Mouse (Mus musculus) heart, postnatal 0 days (tissue): ENCODE results near the gene Colq. TPM values are rescaled to one million over a fixed set of nuclear protein-coding genes. Genes with fewer than 3 reads are reported as not detected.
"Not testable (repeated sequence)": the region's sequence is repeated elsewhere in the genome, so short reads cannot be mapped to it uniquely, and the experiment has no call there.

ENCODE experiments used
- ATAC-seq: fragments of 200-750 bp; cut with Nextera tagmentation; 2 replicates; pipeline ENCODE4 v1.8.0; 2017; ENCODE audit warnings: low read depth, moderate number of reproducible peaks, moderate library complexity; ENCODE audit not compliant: insufficient read depth
- DNase-seq: peaks from one replicate; pipeline ENCODE4 v3.0.0-alpha.2; 2016; ENCODE audit warnings: low spot score
- H3K27ac ChIP-seq: fragments of 300-500 bp; sonication (generic); 2 replicates; pipeline ENCODE4 v1.5.1; 2014; ENCODE audit warnings: low read depth, mild to moderate bottlenecking
- H3K27me3 ChIP-seq: fragments of 300-500 bp; sonication (generic); 2 replicates; pipeline ENCODE4 v1.6.1; 2014; ENCODE audit warnings: low read length, mixed read lengths; ENCODE audit not compliant: control insufficient read depth, insufficient read depth
- H3K36me3 ChIP-seq: fragments of 300-500 bp; sonication (generic); replicated peaks from 2 replicates; pipeline ENCODE4 v1.6.1; 2014; ENCODE audit warnings: low read length, mixed read lengths; ENCODE audit not compliant: control insufficient read depth, insufficient read depth
- H3K4me1 ChIP-seq: fragments of 300-500 bp; sonication (generic); 2 replicates; pipeline ENCODE4 v1.6.1; 2014; ENCODE audit warnings: antibody characterized with exemption; ENCODE audit not compliant: control insufficient read depth, insufficient read depth
- H3K4me2 ChIP-seq: fragments of 300-500 bp; sonication (generic); 2 replicates; pipeline ENCODE4 v1.6.1; 2014; ENCODE audit warnings: low read depth, mild to moderate bottlenecking, low read length, moderate library complexity
- H3K4me3 ChIP-seq: fragments of 300-500 bp; sonication (generic); 2 replicates; pipeline ENCODE4 v1.5.1; 2014; ENCODE audit warnings: low read depth, low read length
- H3K9ac ChIP-seq: fragments of 300-500 bp; sonication (generic); replicated peaks from 2 replicates; pipeline ENCODE4 v1.6.1; 2014; ENCODE audit warnings: low read depth, low read length, mixed read lengths
- H3K9me3 ChIP-seq: fragments of 300-500 bp; sonication (generic); replicated peaks from 2 replicates; pipeline ENCODE4 v1.6.1; 2016; ENCODE audit warnings: low read length; ENCODE audit not compliant: control insufficient read depth
- CTCF ChIP-seq: IDR thresholded peaks from 2 replicates; pipeline ENCODE4 v1.5.1; 2016; ENCODE audit warnings: antibody characterized with exemption, control low read depth, low read depth
- EP300 ChIP-seq: IDR thresholded peaks from 2 replicates; pipeline ENCODE4 v1.6.1; 2016; ENCODE audit warnings: antibody characterized with exemption, low read depth
- WGBS: fragments of 180-500 bp; shearing (Covaris S2); extraction: QIAGEN DNeasy Blood & Tissue Kit; methylation state at CpG from one replicate; pipeline ENCODE4 v1.1.7; 2014; 5-methylcytosine and 5-hydroxymethylcytosine counted together
- polyA plus RNA-seq: library from polyadenylated mRNA; unstranded; fragments of >200 nt; fragmentation: Nextera tagmentation; extraction: Ambion mirVana; gene quantifications from 2 replicates; pipeline ENCODE4 v1.2.1, GENCODE M21; 2015
- total RNA-seq: library from RNA; depleted of rRNA; stranded (reverse); fragments of >200 nt; gene quantifications from 2 replicates; pipeline ENCODE4 v1.2.3, GENCODE M21; 2014; ENCODE audit warnings: low replicate concordance

Gene Colq
- total and polyA plus RNA-seq, 2 experiments from 2014 or later = 7.5 to 13.8 TPM

DNA sequence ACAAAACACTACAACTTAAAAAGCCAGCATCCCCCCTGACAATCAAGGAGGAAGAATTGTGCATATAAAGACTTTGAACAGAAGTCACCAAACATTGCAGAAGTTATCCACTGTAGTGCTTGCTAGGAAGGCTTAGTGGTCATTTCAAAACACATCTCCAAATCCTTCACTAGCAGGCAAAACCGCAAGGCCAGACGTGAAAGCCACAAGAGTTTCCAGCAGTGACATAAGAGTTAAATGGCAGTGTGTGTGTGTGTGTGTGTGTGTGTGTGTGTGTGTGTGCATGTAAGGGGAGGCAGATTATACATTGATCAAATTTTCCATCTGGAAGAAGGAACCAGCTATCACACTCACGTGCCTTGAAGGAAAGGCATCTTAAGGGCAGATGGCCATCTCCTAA is 26.9 kb upstream of the Colq start:
- no peak overlapping the region for H3K27ac ChIP-seq
- no peaks in the 10 kb centered on the region for H3K9me3 ChIP-seq
- H3K27me3 ChIP-seq = no peaks in the 10 kb centered on the region
- 72% methylated on average over 3 of the region's 3 CpGs for WGBS
- peaks cover 12% of the 10 kb centered on the region; the same call in 1 of the 2 replicates for H3K36me3 ChIP-seq
- no peak overlapping the region for H3K9ac ChIP-seq
- no peak overlapping the region for H3K4me2 ChIP-seq
- H3K4me3 ChIP-seq = no peak overlapping the region
- H3K4me1 ChIP-seq = no peaks in the 10 kb centered on the region; the same call in 1 of the 2 replicates
- TF ChIP-seq CTCF (no peak), EP300 (no peak)
- ATAC-seq (no peak), DNase-seq (no peak)

DNA sequence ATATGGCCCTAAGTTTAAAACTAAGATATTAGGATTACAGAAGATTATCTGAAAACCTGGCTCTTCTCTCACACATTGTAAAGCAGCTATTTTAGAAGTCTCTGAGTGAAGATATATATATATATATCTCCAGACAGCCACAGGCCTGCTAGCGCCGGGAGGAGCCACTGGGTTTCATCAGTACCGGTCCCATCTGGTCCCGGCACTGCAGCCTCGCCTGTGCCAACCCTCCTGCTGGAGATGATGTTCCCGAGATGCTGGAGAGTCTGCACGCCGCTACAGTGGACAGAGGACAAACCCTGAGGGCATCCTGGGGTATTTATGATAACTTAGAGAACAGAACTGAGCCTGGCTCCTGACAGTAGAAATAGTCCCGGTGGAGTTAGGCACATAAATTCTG is 26.1 kb upstream of the Colq start:
- no peak for TF ChIP-seq CTCF
- TF ChIP-seq EP300 = no peak
- no peak overlapping the region for H3K4me3 ChIP-seq
- ATAC-seq = no peak
- 80% methylated on average over 9 of the region's 9 CpGs for WGBS
- H3K27ac ChIP-seq = no peak overlapping the region
- H3K4me2 ChIP-seq = no peak overlapping the region
- H3K9me3 ChIP-seq = no peaks in the 10 kb centered on the region
- no peak overlapping the region for H3K9ac ChIP-seq
- no peaks in the 10 kb centered on the region; the same call in 1 of the 2 replicates for H3K4me1 ChIP-seq
- H3K27me3 ChIP-seq = no peaks in the 10 kb centered on the region
- peaks cover 12% of the 10 kb centered on the region; the same call in 1 of the 2 replicates for H3K36me3 ChIP-seq
- no peak for DNase-seq

GRCm38 (mm10) chr14:31613671-31614070 is 22.5 kb upstream of the Colq start:
- Histone ChIP-seq H3K27ac (no peak overlapping the region), H3K9ac (no peak overlapping the region), H3K4me1 (no peaks in the 10 kb centered on the region), H3K36me3 (peaks cover 12% of the 10 kb centered on the region; the same call in 1 of the 2 replicates), H3K9me3 (no peaks in the 10 kb centered on the region), H3K4me2 (no peak overlapping the region), H3K4me3 (no peak overlapping the region), H3K27me3 (no peaks in the 10 kb centered on the region)
- DNase-seq (no peak), ATAC-seq (no peak)
- no peak for TF ChIP-seq EP300
- no peak for TF ChIP-seq CTCF
- WGBS = 72% methylated on average over 5 of the region's 5 CpGs

DNA sequence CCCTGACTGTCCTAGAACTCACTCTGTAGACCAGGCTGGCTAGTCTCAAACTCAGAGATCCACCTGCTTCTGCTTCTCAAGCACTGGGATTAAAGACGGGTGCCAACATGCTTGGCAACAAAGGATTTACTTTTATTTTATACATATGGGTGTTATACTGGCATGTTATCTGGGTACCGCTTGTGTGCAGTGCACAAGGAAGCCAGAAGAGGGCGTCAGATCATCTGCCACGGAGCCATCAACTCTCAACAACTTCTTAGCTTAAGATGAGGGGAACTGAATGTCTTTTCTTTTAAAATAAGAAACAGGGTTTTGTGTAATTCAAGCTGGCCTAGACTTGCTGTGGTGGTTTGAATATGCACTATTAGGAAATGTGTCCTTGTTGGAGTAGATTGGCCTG is 20.8 kb upstream of the Colq start:
- Histone ChIP-seq H3K4me2 (no peak overlapping the region), H3K27ac (no peak overlapping the region), H3K4me3 (no peak overlapping the region), H3K4me1 (no peaks in the 10 kb centered on the region), H3K9me3 (no peaks in the 10 kb centered on the region), H3K9ac (no peak overlapping the region), H3K36me3 (0 out of 2 replicates have a peak, but pooled peaks cover 5% of the 10 kb centered on the region), H3K27me3 (no peaks in the 10 kb centered on the region)
- WGBS = 66% methylated on average over 4 of the region's 4 CpGs
- ATAC-seq = no peak
- no peak for DNase-seq
- TF ChIP-seq EP300 (no peak), CTCF (no peak)

GRCm38 (mm10) chr14:31605514-31605913 is 14.4 kb upstream of the Colq start:
- no peak overlapping the region for H3K4me3 ChIP-seq
- H3K4me2 ChIP-seq = no peak overlapping the region
- 59% methylated on average over 6 of the region's 6 CpGs for WGBS
- no peaks in the 10 kb centered on the region for H3K36me3 ChIP-seq
- H3K9ac ChIP-seq = no peak overlapping the region
- H3K4me1 ChIP-seq = no peaks in the 10 kb centered on the region
- H3K27me3 ChIP-seq = no peaks in the 10 kb centered on the region
- H3K27ac ChIP-seq = no peak overlapping the region
- TF ChIP-seq EP300 = no peak
- TF ChIP-seq CTCF = peak; percentile 21
- no peak for ATAC-seq
- no peaks in the 10 kb centered on the region for H3K9me3 ChIP-seq
- no peak for DNase-seq

- no peak overlapping the region for H3K4me2 ChIP-seq
- no peaks in the 10 kb centered on the region for H3K27me3 ChIP-seq
- H3K9ac ChIP-seq = no peak overlapping the region
- DNase-seq (peak; percentile 56), ATAC-seq (no peak)
- H3K4me3 ChIP-seq = no peak overlapping the region
- 62% methylated on average over 5 of the region's 5 CpGs for WGBS
- no peaks in the 10 kb centered on the region for H3K9me3 ChIP-seq
- no peaks in the 10 kb centered on the region for H3K36me3 ChIP-seq
- no peak overlapping the region for H3K27ac ChIP-seq
- TF ChIP-seq EP300 (no peak), CTCF (peak; percentile 64)
- no peaks in the 10 kb centered on the region for H3K4me1 ChIP-seq
Measured at GRCm38 (mm10) chr14:31604916-31605315, 13.8 kb upstream of the Colq start.

DNA sequence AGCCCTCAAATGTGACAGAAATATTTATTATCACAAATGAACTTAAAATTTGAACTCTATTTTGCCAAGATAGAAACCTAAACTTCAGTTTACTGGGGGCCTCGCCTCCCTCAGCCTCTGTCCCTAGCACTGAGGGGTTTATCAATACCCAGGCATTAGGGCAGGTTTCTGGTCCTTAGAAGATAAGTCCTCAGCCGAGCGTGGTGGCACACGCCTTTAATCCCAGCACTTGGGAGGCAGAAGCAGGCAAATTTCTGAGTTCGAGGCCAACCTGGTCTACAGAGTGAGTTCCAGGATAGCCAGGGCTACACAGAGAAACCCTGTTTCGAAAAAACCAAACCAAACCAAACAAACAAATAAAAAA is 11.5 kb upstream of the Colq start:
- not testable (repeated sequence) for H3K27me3 ChIP-seq, H3K27ac ChIP-seq, H3K4me2 ChIP-seq, DNase-seq, H3K9ac ChIP-seq, H3K9me3 ChIP-seq, H3K4me3 ChIP-seq, H3K4me1 ChIP-seq, ATAC-seq, H3K36me3 ChIP-seq
- 79% methylated on average over 6 of the region's 6 CpGs for WGBS
